Mouse (Mus musculus) cerebellum, postnatal 10 days (tissue): ENCODE measurements at regions not wholly inside any gene's neighbourhood (a gene's known extent, or its start where the extent isn't known, plus 50 kb on each side); places are given as distances from the start of the nearest gene placed in this dataset.
A peak's percentile ranks its signal among the peaks of the same experiment; 100 is the strongest.

Experiments used
- DNase-seq, 2 experiments: peaks; one replicate each; pipeline ENCODE4 v3.0.0; 2021; ENCODE audit warnings: mixed read lengths in 2 of 2

GRCm38 (mm10) chr6:117279786-117280411 is 111.6 kb downstream of the Cxcl12 start:
- DNase-seq: peak; percentile 72 to 73

DNA sequence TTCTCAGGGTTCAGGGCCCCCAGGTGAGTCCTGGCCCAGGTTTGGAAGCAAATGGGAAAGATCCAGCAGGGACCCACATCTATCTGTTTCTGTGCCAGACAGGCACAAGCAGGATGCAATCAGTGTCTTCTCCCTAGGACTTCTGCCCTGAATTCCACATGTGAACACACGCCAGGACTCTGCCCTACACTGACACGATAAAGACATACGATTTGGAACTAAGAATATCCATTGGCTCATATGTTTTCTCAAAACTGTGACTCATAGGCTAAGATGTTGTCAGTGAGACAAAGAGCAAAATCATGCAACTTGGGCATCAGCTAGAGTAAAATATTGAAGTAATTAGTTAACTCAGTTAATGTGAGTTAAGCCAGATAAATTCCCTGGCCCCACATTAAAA is 112.6 kb downstream of the Cxcl12 start:
- peak in 1 of 2 experiments; percentile 26 for DNase-seq

DNA sequence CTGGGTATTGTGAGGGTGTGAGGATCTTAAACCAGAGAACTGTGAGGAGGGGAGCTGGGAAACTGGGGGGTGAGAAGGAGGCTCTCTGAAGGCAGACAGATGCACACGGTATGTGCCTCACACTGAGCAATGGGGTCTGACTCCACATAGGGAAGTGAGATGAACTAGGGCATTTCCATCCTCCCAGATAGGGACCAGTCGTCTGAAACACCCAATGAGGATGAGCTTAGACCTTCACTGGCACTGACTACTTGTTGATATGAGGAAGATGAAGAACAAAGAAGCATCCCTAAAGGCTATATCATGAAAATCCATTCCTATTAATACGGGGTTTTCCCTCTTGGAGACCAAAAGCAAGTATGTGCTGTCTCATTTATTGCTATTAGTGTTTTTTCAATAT is 115.3 kb downstream of the Cxcl12 start:
- no peak for DNase-seq

DNA sequence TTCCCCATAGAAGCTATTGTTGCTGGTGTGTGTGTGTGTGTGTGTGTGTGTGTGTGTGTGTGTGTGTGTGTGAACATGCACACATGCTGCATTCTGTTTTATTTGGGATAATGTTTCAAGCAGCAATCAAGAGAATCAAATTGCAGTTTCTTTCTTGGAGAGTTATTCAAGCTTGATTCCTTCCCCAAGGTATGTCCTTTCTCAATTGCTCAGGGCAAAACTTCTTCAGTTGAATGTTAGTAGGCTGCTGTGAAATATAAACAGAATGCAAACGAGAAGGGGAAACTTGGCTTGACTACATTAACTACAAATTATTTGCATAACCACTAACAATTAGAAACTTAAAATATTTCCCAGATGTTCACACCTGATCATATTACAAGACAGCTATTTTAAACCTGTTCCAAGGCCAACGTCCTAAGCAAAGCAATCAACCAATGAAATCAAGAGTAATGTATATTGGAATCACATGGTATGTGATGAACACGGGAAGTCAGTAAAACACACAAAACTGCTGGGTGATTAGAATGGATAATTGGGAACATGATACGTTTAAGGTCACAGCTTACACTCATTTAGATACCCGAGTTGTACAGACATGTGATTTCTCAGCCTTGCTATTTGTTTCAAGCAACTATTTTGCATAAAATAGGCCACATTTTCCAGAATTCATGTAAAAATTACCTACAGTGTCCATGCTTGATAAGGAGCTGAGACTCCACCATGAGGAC is 116.2 kb downstream of the Cxcl12 start:
- no peak for DNase-seq

DNA sequence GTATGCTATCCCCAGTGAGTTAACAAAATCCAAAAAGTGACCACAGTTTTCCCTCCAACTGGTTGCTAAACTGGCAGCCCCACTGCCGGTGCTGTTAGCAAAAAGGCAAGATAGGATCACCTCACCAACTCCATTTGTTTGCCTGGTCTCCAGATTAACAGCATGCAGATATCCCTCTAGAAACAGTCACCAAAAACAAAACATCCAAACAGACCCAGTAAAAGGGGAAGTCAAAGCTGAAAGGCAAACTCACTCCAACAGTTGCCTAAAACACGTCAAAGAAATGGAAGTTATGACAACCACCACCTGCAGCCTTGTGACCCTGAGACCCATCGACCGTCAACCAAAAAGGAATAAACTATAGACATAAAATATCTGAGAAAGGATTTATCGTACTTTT is 119.1 kb downstream of the Cxcl12 start:
- no peak for DNase-seq

DNA sequence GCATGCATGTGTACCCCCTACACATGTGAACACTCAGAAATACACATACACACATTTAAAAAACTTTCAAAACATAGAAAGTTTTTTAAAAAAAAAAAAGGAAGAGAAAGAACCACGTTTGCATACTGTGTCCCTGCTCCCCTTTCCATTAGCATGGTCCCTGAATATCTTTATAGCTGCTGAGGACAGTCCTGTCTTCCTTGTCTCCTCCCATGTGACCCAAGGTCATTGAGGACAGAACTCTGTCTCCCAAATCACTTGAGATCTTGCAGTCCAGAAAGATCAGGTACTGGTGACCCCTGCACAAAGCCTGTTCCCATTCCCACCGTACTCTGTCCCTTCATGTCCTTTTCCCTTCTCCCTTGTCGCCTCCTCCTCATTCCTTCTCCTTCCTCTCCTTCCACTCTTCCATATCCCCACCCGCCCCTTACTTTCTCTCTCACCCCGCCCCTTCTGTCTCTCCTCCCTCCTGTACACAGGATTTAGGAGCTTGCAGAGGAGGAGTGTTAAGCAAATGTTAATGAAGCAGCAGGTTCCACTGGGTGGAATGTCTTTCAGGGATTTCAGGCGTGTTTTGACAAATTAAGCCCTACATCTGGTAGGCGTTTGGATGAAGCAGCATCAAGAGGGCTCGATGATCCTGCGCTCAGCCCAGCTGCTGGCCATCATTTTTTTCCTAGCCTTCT is 125.6 kb downstream of the Cxcl12 start:
- DNase-seq: no peak

GRCm38 (mm10) chr6:117297918-117298317 is 129.6 kb downstream of the Cxcl12 start:
- no peak for DNase-seq

DNA sequence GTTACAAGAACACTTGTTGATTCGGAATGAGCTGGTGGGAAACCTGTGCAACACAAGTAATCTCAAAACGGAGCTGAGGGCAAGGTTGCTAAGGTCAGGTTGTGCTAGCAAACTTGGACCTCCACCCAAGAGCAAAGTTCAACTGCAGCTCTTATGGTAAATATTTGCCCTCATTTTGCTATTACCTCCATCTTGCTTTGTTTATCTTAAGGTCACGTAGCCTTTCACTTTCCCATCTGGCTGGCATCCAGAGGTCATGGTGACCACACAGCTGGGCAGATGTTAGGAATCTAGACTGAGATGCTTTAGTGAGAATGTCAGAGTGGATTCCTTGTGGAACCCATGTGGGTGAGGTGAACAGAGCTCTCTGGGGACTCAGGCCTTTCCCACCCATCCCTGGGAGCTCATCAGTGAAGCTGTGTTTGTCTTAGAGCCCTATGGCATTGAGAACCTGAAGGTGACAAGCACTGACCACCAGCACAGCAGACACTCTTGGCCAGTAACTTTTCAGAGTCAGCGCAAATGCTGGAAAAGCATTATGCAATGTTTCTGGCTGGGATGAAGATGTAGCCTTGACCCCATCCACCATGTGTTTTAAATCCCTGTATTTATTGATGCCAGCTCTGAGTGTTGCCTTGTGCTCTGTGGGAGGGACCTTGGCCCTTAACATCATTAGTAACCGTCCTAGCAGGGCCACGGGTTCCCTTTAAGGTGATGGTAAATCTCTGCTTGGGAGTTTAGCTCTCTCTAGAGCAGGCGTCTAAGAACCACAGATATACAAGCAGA is 131.4 kb downstream of the Cxcl12 start:
- DNase-seq: no peak

DNA sequence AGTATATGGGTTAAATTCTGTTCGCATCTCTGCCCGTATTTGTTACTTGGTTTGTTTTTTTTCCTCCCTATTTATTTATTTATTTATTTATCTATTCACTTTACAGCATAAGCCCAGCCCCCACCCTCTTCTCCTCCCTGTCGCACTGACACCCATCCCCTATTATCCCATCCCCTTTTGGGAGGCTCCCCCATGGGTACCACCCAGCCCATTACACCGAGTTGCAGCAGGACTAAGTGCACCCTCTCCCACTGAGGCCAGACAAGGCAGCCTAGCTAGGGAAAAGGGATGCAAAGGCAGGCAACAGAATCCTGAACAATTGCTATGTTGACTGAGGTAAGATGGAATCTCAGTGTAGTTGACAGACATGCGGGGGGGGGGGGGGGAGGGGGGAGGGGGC is 135.0 kb downstream of the Cxcl12 start:
- DNase-seq: no peak

- peak in 1 of 2 experiments; percentile 11 for DNase-seq
Measured at GRCm38 (mm10) chr6:117305736-117306250, 137.5 kb downstream of the Cxcl12 start.

DNA sequence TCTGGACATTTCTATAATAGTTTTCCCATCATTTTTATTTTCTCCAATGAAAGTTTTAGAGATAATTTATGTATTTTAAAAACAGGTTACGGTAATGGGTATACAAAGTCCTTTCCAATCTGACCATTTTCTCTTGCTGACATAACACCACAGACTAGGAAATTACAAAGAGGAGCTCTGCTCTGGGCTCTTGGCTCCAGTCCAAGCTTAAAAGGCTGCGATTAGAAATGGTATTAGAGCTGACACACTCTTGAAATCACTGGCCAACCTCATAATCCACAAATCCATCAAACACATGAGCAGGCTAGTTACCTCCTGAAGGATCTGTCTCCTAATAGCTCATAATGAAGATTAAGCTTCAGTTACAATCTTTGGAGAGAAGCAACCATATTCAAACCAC is 140.3 kb downstream of the Cxcl12 start:
- peak; percentile 34 to 35 for DNase-seq

DNA sequence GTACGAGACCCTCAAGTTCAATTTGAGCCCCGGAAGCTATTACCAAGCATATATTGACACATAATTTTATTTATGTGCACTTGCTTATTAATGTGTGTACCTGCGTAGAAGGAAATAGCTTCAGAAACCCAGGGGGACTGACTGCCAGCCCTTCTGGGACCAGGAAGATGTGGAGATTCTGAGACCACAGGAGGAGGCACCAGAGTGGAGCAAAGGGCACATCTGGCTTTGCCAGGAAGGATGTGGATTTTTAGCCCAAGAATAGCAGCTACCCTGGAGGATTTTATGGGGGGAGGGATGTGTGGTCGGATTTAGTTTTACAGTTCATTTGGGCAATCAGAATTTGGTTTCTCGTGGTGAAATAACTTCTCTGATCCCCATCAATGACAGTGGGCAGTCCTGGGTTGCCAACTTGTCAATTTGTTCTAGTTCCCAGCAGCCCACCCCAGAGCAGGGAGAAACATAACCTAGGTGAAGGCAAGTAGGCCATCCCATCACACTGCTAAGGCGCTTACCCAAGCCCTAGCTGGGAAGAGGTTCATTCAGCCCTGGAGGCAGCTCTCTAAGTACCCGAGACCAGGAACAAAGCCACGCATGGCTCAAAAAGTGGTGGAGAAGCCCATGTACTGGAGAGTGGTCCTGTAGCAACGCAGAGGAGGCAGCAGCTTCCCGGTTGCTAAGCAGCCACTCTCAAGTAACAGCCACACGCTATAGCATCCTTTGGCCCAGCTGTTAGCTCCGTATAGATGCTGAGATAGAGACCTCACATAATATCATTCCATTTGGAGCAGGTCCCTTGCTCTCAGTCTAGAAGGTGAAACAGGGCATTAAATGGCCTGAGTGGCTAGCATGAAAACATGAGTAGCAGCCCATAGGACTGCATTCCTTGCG is 144.8 kb downstream of the Cxcl12 start:
- DNase-seq: no peak

- DNase-seq: no peak
Measured at GRCm38 (mm10) chr6:117313944-117314566, 145.7 kb downstream of the Cxcl12 start.

- DNase-seq: no peak
Measured at GRCm38 (mm10) chr6:117323301-117323700, 155.0 kb downstream of the Cxcl12 start.

DNA sequence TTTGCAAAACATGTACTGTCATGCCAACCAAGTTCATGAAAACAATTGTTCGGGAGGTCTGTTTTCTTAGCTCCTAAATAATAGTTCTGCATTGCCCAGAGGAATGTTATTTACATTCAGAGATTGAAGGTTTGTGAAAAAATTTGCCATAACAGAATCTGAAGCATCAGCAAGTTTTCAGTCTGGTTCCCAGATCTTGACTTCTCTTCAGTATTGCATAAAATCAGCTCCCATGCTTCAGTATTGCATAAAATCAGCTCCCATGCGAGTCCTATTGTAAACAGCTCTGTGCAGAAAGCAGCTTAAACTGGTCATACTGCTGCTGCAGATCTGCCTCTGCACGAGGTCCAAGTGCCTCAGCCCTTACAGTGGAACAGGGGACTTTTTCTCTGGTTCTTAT is 155.5 kb downstream of the Cxcl12 start:
- no peak for DNase-seq

DNA sequence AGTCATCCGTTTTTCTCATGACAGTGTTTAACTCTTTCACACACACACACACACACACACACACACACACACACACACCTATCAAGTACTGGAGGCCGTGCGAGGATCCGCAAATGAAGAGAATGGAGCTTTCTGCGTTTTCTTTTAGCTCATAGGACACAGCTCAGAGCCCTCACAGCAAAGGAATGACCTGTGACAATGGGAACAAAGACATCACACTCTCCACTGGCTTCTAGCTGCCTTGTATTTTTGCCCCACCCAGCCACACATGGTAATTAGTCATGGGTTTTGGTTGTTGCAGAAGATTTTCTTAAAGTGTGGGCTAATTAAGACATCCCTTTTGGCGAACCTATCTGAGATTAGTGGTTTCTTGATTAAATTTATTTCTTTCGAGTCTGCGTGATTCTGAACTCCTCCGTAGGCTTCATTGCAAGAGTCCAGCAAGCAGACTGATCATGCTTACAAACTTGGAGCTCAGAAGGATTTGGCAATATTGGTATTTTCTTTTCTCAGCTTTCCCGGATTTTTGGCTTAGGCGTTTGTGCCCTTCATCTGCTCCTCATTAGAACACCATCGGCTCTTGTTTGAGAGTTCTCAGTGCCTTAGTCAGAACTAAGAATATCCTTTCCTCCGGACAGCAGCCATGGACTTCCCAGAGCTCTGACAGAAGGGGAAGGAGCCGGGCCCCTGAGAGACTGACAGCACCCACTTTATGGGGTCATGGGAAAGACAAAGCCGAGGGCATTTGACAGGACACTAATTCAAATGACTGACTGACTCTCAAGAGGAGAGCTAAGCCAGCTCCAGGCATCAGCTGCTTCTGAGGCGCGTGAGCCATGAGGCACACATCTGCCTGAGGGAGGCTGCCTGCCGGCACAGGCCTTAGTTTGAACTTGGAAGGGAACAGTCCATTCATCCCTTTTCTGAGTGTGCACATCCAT is 158.8 kb downstream of the Cxcl12 start:
- DNase-seq: no peak

GRCm38 (mm10) chr6:117329164-117329939 is 161.0 kb downstream of the Cxcl12 start:
- DNase-seq: no peak

- DNase-seq: no peak
Measured at GRCm38 (mm10) chr6:117330198-117330597, 161.9 kb downstream of the Cxcl12 start.

- DNase-seq: no peak
Measured at GRCm38 (mm10) chr6:117330726-117331360, 162.5 kb downstream of the Cxcl12 start.
